Mouse (Mus musculus) spleen, postnatal 14 days (tissue): ENCODE results near the gene Higd1b.

Source experiments
- DNase-seq, 2 experiments: peaks; one replicate each; pipeline ENCODE4 v3.0.0; 2021 to 2022; ENCODE audit warnings: low spot score in 2 of 2

Gene Higd1b

GRCm38 (mm10) chr11:102835549-102835948, at the start of gene Higd1b:
TSS of gene Higd1b (plus strand) at chr11:102835849.
- no peak for DNase-seq

GRCm38 (mm10) chr11:102787688-102788177, 47.9 kb upstream of the Higd1b start:
- DNase-seq = no peak

- DNase-seq = no peak
Measured at GRCm38 (mm10) chr11:102791682-102792445, 43.8 kb upstream of the Higd1b start.

- DNase-seq = no peak
Measured at GRCm38 (mm10) chr11:102794157-102794556, 41.5 kb upstream of the Higd1b start.

GRCm38 (mm10) chr11:102803453-102803852, 32.2 kb upstream of the Higd1b start:
- no peak for DNase-seq

DNA sequence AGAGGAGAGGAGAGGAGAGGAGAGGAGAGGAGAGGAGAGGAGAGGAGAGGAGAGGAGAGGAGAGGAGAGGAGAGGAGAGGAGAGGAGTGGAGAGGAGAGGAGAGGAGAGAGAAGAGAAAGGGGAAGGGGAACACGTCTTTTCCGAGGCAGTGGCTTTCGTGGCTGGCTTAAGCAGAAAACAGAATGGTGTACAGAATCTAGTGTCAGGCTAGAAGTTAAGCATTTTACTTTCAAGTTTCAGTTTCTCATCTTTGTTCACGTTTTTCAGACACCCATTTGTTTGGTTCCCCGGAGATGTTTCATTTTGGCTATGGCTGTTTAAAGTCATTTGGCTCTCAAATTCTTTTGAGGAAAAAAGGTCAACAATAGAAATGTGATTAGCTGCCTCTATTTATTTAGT, 27.4 kb upstream of the Higd1b start:
- no peak for DNase-seq

GRCm38 (mm10) chr11:102810721-102811485, 24.7 kb upstream of the Higd1b start:
- DNase-seq = no peak

GRCm38 (mm10) chr11:102814881-102815280, 20.8 kb upstream of the Higd1b start:
- DNase-seq = no peak

GRCm38 (mm10) chr11:102818121-102819020, 17.3 kb upstream of the Higd1b start:
- no peak for DNase-seq

GRCm38 (mm10) chr11:102819021-102819782, 16.4 kb upstream of the Higd1b start, which contains the start of gene Gjc1:
TSS of gene Gjc1 (minus strand) at chr11:102819700.
- no peak for DNase-seq

DNA sequence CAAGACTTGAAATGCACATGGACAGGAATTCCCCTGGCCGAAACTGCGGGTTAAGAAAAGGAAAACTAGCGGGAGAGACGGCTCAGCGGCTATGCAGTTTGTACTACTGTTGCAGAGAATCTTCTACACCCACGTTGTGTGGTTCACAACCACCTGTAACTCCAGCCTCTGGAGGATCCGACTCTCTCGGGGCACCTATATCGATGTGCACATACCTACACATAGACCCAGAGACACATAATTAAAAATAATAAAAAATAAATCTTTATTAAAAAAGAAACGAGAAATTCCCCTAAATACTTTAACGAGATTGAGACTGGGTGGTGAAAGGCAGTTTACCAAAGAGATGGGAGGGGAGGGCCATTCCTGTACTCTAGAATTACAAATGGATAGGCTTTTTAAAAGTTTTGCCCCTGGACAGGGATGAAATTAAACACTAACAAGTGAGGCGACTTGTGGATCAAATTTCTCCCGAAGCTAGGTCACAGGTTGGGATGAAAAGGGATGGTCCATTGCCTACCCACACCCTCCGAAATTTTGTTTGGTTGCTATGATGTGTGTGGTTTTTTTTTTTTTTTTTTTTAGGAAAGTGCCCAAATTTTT, 15.8 kb upstream of the Higd1b start:
- no peak for DNase-seq

DNA sequence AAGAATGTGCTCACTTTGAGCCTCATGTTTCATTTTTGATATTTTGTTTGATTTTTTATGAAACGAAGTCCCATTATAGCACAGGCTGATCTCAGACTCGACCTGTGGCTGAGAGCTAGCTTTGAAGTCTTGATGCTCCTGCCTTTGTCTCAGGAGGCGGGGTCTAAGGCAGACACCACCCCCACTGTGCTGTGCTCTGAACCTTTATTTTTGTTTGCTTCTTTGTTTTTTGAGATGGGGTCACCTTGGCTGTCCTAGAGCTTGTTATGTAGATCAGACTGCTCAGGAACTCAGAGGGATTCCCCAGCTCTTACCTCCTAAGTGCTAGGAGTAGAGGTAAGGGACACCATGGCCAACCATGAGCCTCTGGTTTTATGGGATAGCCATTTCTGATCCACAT, 15.2 kb upstream of the Higd1b start:
- DNase-seq = no peak

DNA sequence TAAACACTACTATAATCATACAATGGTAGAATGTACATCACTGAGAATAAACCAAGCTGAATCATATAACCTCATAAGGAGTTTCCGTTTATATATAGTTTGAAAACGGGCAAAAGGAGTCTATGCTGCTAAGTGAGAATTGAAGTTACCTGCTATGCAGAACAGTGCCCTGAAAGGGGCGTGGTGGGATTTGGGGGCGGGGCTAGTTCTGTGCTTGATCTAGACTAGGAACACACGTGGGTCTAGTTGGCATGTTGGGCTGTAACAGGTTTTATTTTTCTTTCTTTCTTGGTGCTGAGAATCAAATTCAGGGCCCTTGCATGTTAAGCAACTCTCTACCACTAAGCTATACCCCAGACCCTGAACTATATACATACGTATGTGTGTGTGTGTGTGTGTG, 14.4 kb upstream of the Higd1b start:
- DNase-seq = no peak

GRCm38 (mm10) chr11:102826476-102826875, 9.2 kb upstream of the Higd1b start:
- DNase-seq = no peak

DNA sequence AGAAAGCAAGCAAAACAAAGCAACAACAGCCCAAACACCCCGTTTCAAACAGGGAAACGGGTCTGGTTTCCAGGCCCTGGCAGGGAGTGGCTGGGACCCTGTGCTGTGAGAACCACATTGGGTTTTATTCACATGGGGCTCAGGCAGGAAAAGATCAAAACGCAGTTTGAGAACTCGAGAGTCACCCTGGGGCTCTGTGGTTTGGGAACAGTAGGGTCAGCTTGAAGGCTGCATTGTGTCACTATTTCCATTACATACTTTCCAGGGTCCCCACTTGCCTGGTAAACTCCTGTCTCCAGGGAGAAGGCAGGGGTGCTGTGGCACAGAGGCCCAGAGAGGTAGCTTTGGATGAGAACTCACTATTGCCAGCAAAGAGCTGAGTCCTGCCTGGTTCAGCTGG, 8.6 kb upstream of the Higd1b start:
- DNase-seq = no peak

GRCm38 (mm10) chr11:102830276-102830675, 5.4 kb upstream of the Higd1b start:
- DNase-seq = no peak

DNA sequence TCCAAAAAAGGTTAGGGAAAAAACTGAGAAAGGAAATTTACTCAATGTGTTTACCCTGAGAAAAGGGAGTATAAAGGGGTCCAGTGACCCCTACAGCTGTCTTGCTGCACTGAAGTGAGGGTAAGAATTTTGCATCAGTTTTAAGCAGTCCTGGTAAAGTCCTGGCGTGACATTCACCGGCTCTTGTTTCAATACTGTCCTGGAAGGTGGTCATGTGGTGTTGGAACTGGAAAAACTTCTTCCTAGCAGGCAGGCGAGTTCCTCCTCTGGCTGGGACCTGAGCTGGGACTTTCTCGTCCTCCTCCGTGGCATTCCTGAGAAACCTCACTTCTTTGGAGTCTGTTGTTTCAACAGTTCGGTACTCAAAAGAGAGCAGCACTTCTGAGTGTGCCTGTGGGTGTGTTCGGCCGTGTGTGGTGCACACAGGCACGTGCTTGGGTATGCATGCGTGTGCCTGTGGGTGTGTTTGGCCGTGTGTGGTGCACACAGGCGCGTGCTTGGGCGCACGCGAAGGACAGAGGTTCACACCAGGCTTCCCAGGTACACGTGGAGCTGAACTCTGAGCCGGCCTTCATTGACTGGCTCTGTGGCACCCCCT, 2.9 kb upstream of the Higd1b start:
- no peak for DNase-seq

DNA sequence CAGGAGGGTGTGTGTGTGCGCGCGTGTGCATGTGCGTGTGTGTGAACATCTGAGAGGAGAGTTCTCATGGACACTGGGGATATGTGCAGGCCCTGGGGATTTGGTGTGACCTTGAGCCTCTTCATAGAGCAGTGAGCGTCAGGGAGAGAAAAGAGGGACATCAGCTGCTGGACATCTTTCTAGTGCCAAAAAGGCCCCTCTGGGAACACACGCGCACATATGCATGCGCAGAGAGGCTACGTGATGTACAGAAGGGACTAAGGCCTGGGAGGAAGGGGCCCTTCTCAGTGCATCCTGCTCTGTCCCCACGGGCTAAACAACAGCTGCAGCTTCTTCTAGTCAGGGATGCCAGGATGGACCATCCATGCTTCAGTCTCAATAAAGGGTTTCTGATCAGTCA, 1.4 kb upstream of the Higd1b start:
- no peak for DNase-seq

GRCm38 (mm10) chr11:102836146-102836545, 497 bp downstream of the Higd1b start:
- no peak for DNase-seq

GRCm38 (mm10) chr11:102837385-102837784, 1.7 kb downstream of the Higd1b start:
- DNase-seq = no peak
